Mouse (Mus musculus) CD8-positive naive resting alpha-beta T cell, adult 2 months (primary cell): ENCODE data around the gene Tdrd12.

ENCODE experiments used
- DNase-seq, 2 experiments: peaks; one replicate each; pipeline ENCODE4 v3.0.0; 2022; ENCODE audit warnings: low read depth in 2 of 2, low spot score in 2 of 2

The Tdrd12 gene

GRCm38 (mm10) chr7:35448867-35449266 lies 88.7 kb downstream of the Tdrd12 start:
- DNase-seq, result no peak

DNA sequence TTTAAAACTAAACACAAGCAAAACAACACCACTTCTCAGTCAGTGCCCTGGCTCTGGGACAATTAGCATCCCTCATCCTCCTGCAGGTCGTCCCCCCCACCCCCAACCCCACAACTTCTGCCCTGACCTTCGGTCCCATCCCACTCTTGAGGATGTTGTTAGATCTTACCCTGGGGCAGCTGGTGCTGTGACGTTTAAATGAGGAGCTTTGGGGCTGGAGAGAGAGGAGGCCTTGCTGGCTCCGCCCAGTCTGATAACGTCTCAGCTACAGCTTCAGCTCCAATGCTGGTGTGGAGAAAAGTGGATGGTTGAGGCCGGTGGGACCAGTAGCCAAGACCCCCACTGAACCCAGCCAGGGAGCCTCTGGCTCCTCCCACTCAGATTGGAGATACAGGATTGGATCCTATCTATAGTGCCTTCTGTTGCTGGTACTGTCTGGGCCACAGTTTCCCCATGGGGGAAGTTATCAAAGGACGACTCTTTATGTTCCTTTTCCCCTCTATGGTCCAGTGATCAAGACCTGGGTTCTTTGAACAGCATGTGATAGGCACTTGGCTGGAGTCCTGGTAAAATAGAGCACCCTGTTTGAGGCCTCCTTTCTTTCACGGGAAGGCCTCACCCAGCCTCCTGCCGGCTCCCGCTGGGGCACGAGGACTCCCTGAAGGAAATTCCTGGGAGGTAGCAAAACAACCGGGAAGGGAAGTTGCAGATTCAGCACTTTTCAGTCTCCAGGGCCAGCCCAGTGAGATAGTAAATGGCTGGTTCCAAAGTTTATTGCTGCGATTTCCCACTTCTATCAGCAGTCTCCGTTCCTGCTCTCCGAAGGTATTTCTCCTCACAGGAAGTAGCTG lies 89.3 kb downstream of the Tdrd12 start, which contains the start of gene Slc7a9:
TSS of gene Slc7a9 (plus strand) at position 801 of the 851 bp plus-strand sequence.
- DNase-seq, result no peak

- DNase-seq, result no peak
These were observed 90.0 kb downstream of the Tdrd12 start for GRCm38 (mm10) chr7:35447501-35447900.

DNA sequence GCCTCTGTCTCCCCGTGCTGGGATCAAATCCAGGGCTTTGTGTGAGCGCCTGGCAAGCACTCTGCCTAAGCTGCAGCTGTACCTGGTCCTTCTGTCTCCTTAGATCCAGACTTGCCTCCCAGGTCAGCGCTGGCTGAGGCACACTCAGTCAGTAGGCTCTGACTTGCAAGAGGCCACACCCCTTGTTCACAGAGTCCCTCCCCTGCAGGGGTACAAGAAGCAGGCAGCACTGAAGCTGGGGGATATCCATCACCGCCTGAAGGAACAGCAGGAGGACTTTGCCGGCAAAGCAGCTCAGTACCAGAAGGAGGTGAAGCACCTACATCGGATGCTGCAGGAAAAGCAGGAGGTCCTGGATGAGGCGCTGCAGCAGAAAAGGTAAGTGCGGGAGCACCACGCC lies 102.3 kb downstream of the Tdrd12 start:
- no peak for DNase-seq

DNA sequence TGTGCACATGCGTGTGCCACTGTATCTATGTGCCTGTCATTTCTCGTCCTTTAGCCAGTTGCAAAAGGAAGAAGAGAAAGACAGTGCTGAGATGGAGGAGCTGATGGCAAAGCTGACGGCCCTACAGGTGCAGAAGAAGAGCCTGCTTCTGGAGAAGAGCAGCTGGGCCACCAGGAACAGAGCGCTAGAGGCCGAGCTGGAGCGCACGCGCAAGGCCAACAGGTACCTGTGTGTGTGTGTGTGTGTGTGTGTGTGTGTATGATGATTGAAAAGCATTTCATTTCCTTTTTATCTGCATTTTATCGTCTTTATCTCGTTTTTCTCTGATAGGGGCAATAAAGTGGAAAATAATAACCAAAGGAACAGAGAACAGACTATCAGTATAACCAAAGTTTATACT lies 109.4 kb downstream of the Tdrd12 start:
- no peak for DNase-seq

- no peak for DNase-seq
These were observed 114.5 kb downstream of the Tdrd12 start for GRCm38 (mm10) chr7:35423071-35423470.
